Mouse (Mus musculus): ENCODE data around the gene Ubash3b.

Ubash3b gene

DNA sequence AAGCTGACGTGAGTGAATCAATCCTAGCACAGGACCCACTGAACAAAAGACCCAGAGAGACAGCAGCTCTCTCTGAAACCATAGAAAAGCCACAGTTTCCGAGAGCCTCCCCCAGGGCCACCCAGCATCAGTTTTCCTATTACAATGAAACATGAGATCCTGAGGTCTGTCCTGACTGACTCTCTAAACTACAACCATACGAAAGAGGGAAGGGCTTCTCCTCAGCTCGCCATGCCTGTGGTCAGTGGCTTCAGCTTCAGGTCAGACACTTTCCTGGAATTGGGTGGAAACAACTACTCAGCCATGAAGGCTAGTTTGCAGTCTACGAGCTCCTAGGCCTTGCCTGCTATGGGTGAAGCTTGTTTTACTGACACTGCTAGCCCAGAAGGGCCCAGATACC lies 62.4 kb downstream of the Ubash3b start:
- DNase-seq (ENCODE audit: inconsistent age in 2 of 2, low spot score in 1 of 2): no peak

DNA sequence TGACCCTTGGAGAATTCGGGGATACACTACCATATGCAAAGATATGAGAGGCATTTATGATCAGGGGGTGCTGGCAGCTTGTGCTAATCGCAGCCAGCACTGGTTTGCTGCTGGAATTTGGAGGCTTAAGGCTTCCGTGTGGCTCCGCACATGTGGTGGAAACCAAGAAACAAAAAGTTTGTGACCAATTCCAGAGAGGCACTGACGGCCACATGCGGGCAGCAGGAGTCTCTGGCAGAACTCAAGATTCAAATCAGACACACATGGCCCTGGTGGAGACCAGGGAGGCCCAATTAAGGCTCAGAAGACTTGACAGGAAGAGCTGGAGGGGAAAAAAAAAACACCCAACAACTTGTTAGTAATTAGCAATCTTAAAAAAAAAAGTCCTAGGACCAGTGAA lies 63.4 kb downstream of the Ubash3b start:
- DNase-seq (ENCODE audit: inconsistent age in 2 of 2, low spot score in 1 of 2): no peak

DNA sequence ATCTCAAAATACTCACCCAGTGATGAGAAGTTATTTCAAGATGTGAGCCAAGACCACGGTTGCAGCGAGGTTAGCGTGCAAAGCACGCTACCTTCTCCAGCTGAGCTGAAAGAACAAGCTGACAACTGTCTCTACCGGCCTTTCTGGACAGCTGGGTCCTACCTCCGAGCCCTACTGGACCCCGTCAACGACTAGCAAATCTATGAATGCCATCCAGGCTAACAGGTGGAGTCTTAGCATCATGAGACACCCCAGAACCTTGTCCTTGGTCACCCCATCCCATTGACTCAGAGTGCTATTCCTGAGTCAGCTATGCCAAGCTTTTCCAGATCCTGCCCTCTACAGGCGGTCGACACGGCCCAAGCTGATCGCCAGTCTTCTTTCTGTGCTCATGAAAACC lies 69.5 kb downstream of the Ubash3b start:
- DNase-seq (ENCODE audit: inconsistent age in 2 of 2, low spot score in 1 of 2): no peak

DNA sequence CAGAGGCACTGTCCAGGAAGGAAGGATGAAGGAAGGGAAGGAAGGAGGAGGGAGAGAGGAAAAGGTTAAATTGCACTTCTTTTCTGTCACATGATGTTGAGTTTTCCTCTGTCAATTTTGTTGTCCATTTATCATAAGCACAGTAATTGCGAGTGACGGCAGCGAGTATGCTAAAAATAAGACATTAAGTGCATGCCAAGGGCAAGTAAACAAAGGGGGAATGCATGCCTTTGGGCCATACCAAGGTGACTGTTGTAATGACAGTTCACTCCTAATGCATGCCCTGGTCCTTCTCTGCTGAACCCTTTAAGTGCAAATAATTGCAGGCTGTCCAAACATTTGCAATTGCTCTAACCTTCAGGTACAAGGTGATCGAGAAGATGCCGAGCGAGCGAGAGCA lies 70.3 kb downstream of the Ubash3b start:
- DNase-seq (ENCODE audit: inconsistent age in 2 of 2, low spot score in 1 of 2): no peak

DNA sequence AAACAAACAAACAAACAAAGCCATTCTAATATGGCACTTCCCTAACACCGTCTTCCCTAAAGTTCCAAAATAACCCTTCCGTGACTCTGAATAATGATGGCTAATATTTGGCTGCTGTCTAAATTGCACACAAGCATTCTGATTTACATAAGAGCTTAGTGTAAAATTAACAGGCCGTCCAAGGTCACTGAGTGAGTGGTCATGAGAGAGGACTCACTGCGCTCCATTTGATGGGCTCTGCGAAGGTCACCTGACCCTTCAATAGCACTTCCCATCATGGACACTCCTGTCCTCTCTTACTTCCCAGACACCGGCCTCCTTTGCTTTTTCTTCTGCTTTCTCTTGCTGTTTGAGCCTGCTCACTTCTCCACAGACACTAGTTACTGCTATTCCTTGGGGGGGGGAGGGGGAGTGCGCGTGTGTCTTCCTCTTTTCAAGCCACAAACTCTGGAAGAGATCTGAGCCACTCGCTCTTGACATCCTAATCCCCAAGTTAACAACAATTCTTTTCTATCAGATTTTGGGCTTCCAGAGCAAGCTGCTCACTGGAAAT lies 73.6 kb downstream of the Ubash3b start:
- DNase-seq (ENCODE audit: inconsistent age in 2 of 2, low spot score in 1 of 2): no peak

DNA sequence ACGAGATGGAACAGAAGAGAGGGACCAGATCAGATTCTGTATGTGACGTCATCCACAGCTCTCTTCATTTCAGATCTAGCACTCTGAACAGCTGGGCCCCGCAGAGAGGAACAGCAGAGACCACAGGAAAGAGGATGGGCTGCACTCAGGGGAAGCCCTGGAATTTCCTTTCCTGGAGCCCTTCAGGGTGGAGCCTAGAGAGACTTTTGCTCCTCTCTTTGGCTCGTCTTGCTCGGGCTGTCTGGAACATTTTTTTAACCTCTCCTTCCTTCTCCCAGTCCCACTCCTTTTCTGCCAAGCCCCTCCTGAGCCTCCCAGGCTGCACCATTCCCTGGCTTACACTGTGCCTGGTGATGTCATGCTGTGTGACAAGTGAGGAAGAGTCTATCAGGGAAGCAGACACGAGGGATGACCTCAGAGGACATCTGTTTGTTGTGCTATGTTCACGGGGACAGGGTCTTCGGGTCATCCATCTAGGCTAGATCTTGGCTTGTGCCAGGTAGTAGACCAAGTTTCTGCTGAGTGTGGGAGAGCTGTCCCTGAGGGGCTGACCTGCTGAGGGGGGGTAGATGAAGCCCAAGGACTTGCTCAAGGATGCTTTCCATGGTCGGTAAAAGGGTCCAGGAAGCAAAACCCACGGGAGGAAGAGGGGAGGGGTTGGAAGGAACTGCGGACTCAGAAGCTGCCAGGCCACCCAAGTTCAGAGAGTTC lies 77.2 kb downstream of the Ubash3b start:
- peak in 1 of 2 experiments; percentile 46 for DNase-seq (ENCODE audit: inconsistent age in 2 of 2, low spot score in 1 of 2)

DNA sequence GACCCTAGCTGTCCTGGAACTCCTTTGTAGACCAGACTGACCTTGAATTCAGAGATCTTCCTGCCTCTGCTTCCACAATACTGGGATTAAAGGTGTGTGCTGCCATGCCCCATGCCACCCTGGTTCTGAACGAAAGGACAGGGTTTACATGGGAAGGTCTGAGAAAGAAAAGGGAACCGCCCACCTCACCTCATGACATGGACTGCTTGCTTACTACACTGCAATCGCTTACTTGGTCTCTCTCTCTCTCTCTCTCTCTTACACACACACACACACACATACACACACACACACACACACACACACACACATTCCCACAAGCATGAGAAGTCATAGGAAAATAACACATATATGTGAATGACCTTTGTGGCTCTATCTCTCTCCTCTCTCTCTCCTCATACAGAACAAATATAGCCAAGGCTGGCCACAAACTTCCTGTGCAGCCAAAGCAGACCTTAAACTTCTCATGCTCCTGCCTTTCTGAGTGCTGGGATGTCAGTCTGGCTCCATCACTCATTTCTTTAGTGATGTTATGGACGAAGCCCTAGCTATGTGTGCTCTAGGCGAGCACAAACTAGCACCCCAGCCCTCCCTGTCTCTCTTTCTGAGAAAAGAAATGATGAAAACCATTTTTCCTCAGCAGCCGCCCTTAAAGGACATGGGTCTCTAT lies 78.0 kb downstream of the Ubash3b start:
- DNase-seq (ENCODE audit: inconsistent age in 2 of 2, low spot score in 1 of 2): no peak

DNA sequence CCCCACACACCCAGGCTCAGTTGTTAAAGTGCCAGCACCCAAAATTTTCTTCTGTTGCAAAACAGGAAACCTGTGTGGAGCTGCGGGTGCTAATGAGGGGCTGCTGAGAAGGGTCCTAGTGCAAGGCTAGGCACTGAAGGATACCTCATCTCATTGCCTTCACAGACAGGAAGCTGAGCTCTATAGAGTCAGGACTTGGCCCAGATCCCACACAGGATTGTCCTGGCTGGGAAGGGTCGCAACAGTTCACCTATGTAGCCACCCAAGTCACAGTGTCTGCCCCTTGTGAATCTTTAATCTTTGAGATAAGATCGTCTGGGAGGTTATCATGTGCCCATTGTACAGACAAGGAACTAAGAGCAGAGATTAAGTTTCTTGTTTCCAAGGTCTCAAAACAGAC lies 78.6 kb downstream of the Ubash3b start:
- DNase-seq (ENCODE audit: inconsistent age in 2 of 2, low spot score in 1 of 2): no peak

DNA sequence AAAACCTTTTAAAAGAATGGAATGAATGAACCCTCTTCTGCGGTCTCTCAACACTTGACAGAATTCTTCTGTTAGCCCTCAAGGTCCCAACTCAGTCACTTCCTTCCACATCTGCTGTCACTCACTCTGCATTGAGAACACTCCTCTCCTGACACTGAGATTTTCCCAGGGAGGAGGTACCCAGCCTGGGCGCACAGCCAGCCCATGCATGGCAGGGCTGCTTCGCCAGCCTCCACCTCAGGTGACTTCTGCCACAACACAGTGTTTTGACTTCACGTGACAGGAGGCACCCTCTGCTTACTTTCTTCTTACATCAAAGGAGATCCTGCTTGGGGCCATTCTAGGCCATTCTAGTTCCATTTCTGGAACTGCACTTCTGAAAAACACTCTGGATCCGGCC lies 80.6 kb downstream of the Ubash3b start:
- peak in 1 of 2 experiments; percentile 46 for DNase-seq (ENCODE audit: inconsistent age in 2 of 2, low spot score in 1 of 2)

DNA sequence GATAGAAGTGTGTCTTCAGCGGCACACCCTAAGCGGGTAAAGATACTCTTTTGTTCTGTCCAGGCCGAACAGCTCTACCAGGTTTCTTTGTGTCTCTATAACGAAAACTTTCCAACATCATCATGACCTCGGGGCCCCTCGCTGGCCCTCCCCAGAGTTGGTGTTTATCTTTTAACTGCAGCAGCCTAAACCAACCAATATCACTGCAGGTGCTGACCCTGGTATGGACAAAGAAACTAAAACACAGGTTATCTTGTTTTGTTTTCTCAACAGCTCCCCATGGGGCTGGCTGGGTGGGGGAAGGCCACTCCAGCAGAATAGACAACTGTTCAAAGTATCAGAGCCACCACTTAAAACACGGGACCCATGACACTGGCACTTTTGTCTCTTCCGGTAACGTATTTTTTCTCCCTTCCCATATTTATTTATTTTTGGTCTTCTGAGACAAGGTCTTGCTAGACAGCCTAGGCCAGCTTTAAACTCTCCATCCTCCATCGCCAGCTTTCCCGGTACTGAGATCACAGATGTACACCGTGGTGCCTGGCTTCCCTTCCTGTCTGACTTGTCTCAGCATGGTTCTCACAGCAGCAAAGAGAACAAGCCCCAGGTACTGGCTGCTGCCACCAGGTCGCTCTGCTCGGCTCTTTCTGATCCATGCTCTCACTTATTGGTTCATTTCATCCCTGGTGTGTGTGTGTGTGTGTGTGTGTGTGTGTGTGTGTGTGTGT lies 81.9 kb downstream of the Ubash3b start:
- no peak for DNase-seq (ENCODE audit: inconsistent age in 2 of 2, low spot score in 1 of 2)

DNA sequence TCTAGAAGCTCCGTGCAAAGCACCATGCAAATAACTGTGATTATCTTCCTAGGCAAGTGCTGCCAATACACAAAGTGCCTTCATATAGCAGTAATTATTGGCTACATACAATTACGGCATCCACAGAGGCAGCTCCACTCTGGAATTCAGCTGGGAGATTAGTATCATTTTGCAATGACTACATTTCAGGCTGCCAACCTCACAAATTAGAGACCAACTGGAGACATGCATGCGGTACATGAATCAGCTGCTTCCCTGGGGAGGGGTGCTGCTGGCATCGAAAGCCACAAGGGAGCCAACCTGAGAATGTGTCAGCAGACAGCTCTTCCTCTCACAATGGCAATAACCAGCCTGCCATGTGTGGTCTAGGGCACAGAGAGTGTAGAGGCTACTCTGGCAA lies 83.3 kb downstream of the Ubash3b start:
- no peak for DNase-seq (ENCODE audit: inconsistent age in 2 of 2, low spot score in 1 of 2)

DNA sequence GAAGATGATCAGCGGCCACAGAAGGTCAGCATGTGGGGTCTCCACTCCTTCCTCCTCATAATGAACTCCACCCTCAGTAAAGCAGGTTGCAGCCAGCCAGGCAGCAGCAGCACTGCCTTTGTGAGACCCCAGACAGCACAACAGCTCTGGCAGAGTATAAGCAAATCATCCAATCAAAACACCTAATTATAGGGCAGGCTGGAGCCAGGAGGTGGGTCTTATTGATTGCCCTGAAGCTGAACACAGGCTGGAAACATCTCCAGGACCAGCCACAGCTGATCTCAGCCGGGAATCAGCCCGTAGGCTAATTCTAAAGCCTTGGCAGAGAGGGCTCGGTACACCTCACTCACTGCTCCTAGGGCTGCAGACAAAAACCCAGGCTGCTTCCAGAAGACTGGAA lies 85.3 kb downstream of the Ubash3b start:
- DNase-seq (ENCODE audit: inconsistent age in 2 of 2, low spot score in 1 of 2): no peak

DNA sequence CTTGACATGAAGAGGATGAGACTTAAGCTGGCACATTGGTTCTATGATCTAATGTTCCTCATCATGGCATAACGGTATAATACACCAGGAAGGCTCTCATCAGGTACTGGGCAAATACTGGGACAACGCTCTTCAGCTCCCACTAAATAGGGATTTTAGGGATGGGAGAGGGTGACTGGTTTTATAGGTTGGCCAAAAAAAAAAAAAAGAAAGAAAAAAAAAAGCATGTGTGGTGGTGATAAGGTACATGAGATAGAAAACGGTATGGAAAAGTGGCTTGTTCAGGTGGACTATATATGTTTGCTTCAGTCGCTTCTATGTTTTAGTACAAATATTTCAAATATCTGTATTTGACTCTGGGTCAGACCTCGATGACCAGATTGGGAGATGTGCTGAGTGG lies 86.0 kb downstream of the Ubash3b start:
- no peak for DNase-seq (ENCODE audit: inconsistent age in 2 of 2, low spot score in 1 of 2)

DNA sequence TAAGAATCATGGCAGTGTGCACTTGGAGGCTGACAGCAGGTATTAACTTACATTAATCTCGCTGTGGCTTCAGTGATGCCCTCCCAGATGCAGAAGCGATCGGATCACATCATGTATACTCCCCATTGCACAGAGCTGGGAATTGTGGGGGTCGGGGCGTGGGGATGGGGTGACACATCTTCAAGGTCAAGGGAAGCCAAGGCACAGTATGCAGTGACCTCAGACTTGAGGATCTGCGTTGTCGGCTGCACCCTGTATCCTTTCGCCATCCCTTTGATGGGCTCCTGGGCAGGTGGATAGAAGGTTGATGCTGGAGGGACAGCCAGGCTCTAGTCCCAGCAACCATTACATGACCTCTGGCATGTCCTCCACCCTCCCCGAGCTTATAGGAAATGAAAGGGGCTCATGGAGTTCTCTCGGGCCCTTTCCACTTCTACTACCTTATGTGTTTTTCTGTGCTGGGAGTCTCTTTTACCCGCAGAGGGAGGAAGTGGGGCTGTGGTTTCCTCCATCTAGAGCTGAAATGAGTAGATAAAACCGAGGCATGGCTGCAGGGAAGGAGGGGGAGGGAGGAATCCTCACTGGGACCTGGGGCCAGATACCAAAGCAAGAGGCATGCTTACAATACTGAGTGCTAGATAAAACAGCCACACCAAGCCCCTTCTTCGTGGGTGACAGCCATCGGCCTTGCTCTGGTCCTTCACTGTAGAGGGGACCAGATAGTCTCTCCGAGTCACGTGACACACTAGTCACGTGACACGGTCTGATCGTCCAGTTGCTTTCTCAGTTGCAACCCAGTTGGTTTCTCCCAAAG lies 88.1 kb downstream of the Ubash3b start:
- peak in 1 of 2 experiments; percentile 43 for DNase-seq (ENCODE audit: inconsistent age in 2 of 2, low spot score in 1 of 2)

DNA sequence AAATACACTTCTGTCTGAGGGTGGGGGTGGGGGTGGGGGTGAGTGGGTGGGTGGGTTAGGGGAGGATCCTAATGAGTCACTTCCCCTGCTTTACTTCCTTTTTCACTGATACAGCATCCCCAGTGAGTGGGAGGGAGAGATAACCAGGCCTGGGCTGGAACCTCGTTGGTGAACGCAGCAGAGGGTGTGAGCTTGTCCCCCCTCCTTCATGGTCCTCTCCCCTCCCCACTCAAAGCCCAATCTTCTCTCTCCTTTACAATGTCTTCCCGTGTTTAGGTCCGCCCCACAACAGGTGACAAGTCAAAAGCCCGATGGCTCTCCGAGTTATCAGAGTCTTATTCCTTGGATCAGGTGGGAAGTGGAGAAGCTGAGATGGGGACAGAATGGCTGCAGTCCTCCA lies 88.7 kb downstream of the Ubash3b start:
- DNase-seq (ENCODE audit: inconsistent age in 2 of 2, low spot score in 1 of 2): no peak

DNA sequence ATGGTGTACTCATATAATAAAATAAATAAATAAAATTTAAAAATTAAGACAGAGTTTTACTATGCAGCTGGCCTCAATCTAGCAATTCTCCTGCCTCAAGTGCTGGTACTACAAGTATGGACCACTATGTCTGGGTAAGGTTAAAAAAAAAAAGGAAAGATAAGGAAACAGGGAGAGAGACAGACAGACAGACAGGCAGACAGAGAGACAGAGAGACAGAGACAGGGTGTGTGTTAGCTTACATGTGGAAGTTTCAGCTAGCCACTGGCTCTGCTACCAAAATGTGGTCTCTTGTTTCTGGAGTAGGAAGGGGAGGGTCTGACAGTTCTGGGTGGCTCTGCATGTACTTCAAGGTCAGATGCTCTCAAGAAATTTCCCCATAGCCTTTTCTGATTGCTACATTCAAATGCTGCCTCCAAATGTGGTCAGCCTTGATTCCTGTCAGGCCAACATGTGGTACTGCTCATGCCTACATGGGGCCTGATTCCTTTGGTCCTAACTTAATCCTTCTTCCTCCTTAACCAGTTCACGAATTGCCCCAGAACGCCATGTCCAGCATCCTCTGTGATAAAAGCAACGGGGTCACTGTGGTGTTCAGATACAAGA lies 89.5 kb downstream of the Ubash3b start:
- no peak for DNase-seq (ENCODE audit: inconsistent age in 2 of 2, low spot score in 1 of 2)

DNA sequence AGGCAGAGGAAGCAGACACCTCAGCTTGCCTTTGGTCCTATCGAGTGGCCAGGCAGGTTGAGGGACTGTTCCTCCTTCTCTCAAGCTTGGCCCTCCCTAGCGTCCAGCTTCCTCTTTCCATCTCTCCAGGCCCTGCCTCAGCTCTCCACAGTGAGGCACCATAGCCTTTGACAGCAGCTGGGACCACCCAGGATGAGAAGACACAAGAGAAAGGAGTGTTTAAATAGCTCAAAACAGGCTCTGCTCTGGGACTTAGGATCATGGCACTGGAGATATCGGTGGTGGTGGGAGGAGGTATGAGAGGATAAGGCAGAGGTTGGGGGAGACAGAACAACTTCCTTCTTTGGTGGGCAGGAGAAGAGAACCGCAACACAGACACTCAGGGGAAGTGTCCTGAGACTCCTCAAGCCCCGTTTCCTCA lies 90.7 kb downstream of the Ubash3b start:
- no peak for DNase-seq (ENCODE audit: inconsistent age in 2 of 2, low spot score in 1 of 2)

DNA sequence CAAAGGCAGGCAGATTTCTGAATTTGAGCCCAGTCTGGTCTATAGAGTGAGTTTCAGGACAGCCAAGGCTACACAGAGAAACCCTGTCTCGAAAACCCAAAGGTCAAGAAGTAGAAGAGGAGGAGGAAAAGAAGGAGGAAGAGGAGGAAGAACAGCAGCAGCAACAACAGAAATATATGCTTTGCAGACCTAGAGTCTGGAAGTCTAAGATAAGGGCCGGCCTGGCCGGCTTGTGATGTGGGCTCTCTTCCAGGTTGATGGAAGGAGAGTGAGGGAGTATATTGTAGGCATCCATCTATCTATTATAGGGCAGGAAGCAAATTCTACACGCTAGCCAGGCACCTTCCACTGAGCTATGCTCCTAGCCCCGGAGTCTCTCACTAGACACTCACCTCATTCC lies 92.0 kb downstream of the Ubash3b start:
- no peak for DNase-seq (ENCODE audit: inconsistent age in 2 of 2, low spot score in 1 of 2)

DNA sequence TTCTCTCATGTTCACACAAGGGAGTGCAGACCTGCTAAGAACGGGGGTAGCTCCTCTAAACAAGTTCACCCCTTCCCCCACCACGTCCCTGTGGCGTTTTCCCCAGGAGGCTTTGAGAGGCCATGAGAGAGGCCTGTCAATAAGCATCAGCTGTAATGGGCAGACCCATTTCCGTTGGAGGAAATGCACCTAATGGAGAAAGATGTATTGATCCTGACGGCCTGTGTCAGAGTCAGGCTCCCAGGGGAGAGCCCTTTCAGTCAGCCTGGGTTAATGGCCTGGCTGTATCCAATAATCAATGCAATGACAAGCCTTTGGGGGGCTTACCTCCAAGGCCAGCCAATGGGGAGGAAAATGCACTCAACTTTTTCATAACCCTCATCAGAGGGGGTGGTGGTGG lies 100.1 kb downstream of the Ubash3b start:
- no peak for DNase-seq (ENCODE audit: inconsistent age in 2 of 2, low spot score in 1 of 2)

DNA sequence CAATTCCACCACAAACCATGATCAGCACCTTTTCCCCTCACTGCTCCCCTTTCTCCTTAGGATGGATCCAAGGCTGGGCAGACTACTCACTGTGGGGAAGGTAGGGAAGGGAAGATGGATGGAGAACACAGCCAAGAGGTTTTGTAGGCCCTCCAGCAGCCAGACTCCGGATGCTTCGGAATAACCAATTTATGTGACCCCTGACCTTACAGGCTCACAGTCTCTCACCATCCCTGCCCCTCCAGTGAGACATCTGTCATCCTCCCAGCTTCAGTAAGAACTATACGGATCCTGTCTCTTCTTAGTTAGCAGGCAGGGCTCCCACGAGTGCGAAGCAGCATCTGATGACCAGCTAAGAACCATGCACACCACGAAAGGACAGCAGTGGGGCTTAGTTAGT lies 100.9 kb downstream of the Ubash3b start:
- DNase-seq (ENCODE audit: inconsistent age in 2 of 2, low spot score in 1 of 2): no peak

All from adrenal gland, adult (tissue).